Mouse (Mus musculus): ENCODE results near the gene Scube1. TPM values are rescaled to one million over a fixed set of nuclear protein-coding genes. Genes with fewer than 3 reads are reported as not detected.

The Scube1 gene
- polyA plus RNA-seq, 2 experiments, result 13.9 to 31.2 TPM

- no peak overlapping the region for H3K27ac ChIP-seq (replicated peaks; ENCODE audit: low read depth, low read length)
- no peaks in the 10 kb centered on the region for H3K27me3 ChIP-seq (ENCODE audit: control insufficient read depth, insufficient read depth, low read length)
- DNase-seq (ENCODE audit: low spot score) (no peak), ATAC-seq (ENCODE audit: low FRiP score, low read depth) (no peak)
- no peak overlapping the region for H3K4me2 ChIP-seq (replicated peaks; ENCODE audit: low read depth, low read length, severe bottlenecking)
- no peaks in the 10 kb centered on the region for H3K9me3 ChIP-seq (ENCODE audit: control insufficient read depth, low read length)
- H3K4me3 ChIP-seq (replicated peaks; ENCODE audit: low read length), result no peak overlapping the region
- no peaks in the 10 kb centered on the region for H3K36me3 ChIP-seq (ENCODE audit: control insufficient read depth, insufficient read depth, low read length)
- no peak overlapping the region for H3K9ac ChIP-seq (ENCODE audit: low read depth, low read length, severe bottlenecking)
- WGBS, result 86% methylated on average over 13 of the region's 13 CpGs
- no peaks in the 10 kb centered on the region for H3K4me1 ChIP-seq (ENCODE audit: control insufficient read depth, insufficient read depth, low read length)
- no peak for TF ChIP-seq POLR2A (IDR thresholded peaks at IDR 0.05; ENCODE audit: borderline replicate concordance, extremely low read depth, insufficient read depth, insufficient read length)
Observed at GRCm38 (mm10) chr15:83761512-83761911, 36.7 kb upstream of the Scube1 start.

GRCm38 (mm10) chr15:83760683-83761082 is 35.9 kb upstream of the Scube1 start:
- 6% methylated on average over 10 of the region's 10 CpGs for WGBS
- H3K9ac ChIP-seq (ENCODE audit: low read depth, low read length, severe bottlenecking), result no peak overlapping the region
- no peak for TF ChIP-seq POLR2A (IDR thresholded peaks at IDR 0.05; ENCODE audit: borderline replicate concordance, extremely low read depth, insufficient read depth, insufficient read length)
- no peaks in the 10 kb centered on the region for H3K36me3 ChIP-seq (ENCODE audit: control insufficient read depth, insufficient read depth, low read length)
- no peak overlapping the region for H3K4me3 ChIP-seq (replicated peaks; ENCODE audit: low read length)
- ATAC-seq (ENCODE audit: low FRiP score, low read depth) (no peak), DNase-seq (ENCODE audit: low spot score) (no peak)
- H3K27me3 ChIP-seq (ENCODE audit: control insufficient read depth, insufficient read depth, low read length), result no peaks in the 10 kb centered on the region
- no peaks in the 10 kb centered on the region for H3K9me3 ChIP-seq (ENCODE audit: control insufficient read depth, low read length)
- H3K27ac ChIP-seq (replicated peaks; ENCODE audit: low read depth, low read length), result no peak overlapping the region
- H3K4me1 ChIP-seq (ENCODE audit: control insufficient read depth, insufficient read depth, low read length), result no peaks in the 10 kb centered on the region
- no peak overlapping the region for H3K4me2 ChIP-seq (replicated peaks; ENCODE audit: low read depth, low read length, severe bottlenecking)

- Histone ChIP-seq H3K4me3 (replicated peaks; ENCODE audit: low read length) (no peak overlapping the region), H3K36me3 (ENCODE audit: control insufficient read depth, insufficient read depth, low read length) (no peaks in the 10 kb centered on the region), H3K27me3 (ENCODE audit: control insufficient read depth, insufficient read depth, low read length) (no peaks in the 10 kb centered on the region), H3K4me2 (replicated peaks; ENCODE audit: low read depth, low read length, severe bottlenecking) (no peak overlapping the region), H3K9me3 (ENCODE audit: control insufficient read depth, low read length) (no peaks in the 10 kb centered on the region), H3K9ac (ENCODE audit: low read depth, low read length, severe bottlenecking) (no peak overlapping the region), H3K27ac (replicated peaks; ENCODE audit: low read depth, low read length) (no peak overlapping the region), H3K4me1 (ENCODE audit: control insufficient read depth, insufficient read depth, low read length) (no peaks in the 10 kb centered on the region)
- WGBS, result 12% methylated on average over 4 of the region's 4 CpGs
- DNase-seq (ENCODE audit: low spot score) (no peak), ATAC-seq (ENCODE audit: low FRiP score, low read depth) (no peak)
- no peak for TF ChIP-seq POLR2A (IDR thresholded peaks at IDR 0.05; ENCODE audit: borderline replicate concordance, extremely low read depth, insufficient read depth, insufficient read length)
Observed at GRCm38 (mm10) chr15:83758958-83759357, 34.1 kb upstream of the Scube1 start.

GRCm38 (mm10) chr15:83756742-83757141 is 31.9 kb upstream of the Scube1 start:
- DNase-seq (ENCODE audit: low spot score), result no peak
- H3K9me3 ChIP-seq (ENCODE audit: control insufficient read depth, low read length), result no peaks in the 10 kb centered on the region
- TF ChIP-seq POLR2A (IDR thresholded peaks at IDR 0.05; ENCODE audit: borderline replicate concordance, extremely low read depth, insufficient read depth, insufficient read length), result no peak
- no peaks in the 10 kb centered on the region for H3K27me3 ChIP-seq (ENCODE audit: control insufficient read depth, insufficient read depth, low read length)
- 20% methylated on average over 9 of the region's 9 CpGs for WGBS
- no peak overlapping the region for H3K9ac ChIP-seq (ENCODE audit: low read depth, low read length, severe bottlenecking)
- H3K4me3 ChIP-seq (replicated peaks; ENCODE audit: low read length), result no peak overlapping the region
- no peak overlapping the region for H3K27ac ChIP-seq (replicated peaks; ENCODE audit: low read depth, low read length)
- no peaks in the 10 kb centered on the region for H3K36me3 ChIP-seq (ENCODE audit: control insufficient read depth, insufficient read depth, low read length)
- no peak for ATAC-seq (ENCODE audit: low FRiP score, low read depth)
- no peaks in the 10 kb centered on the region for H3K4me1 ChIP-seq (ENCODE audit: control insufficient read depth, insufficient read depth, low read length)
- no peak overlapping the region for H3K4me2 ChIP-seq (replicated peaks; ENCODE audit: low read depth, low read length, severe bottlenecking)

- Histone ChIP-seq H3K9ac (ENCODE audit: low read depth, low read length, severe bottlenecking) (no peak overlapping the region), H3K27me3 (ENCODE audit: control insufficient read depth, insufficient read depth, low read length) (no peaks in the 10 kb centered on the region), H3K27ac (replicated peaks; ENCODE audit: low read depth, low read length) (no peak overlapping the region), H3K9me3 (ENCODE audit: control insufficient read depth, low read length) (no peaks in the 10 kb centered on the region), H3K4me1 (ENCODE audit: control insufficient read depth, insufficient read depth, low read length) (peaks cover 6% of the 10 kb centered on the region), H3K36me3 (ENCODE audit: control insufficient read depth, insufficient read depth, low read length) (no peaks in the 10 kb centered on the region), H3K4me2 (replicated peaks; ENCODE audit: low read depth, low read length, severe bottlenecking) (no peak overlapping the region), H3K4me3 (replicated peaks; ENCODE audit: low read length) (no peak overlapping the region)
- 75% methylated on average over 9 of the region's 9 CpGs for WGBS
- no peak for DNase-seq (ENCODE audit: low spot score)
- TF ChIP-seq POLR2A (IDR thresholded peaks at IDR 0.05; ENCODE audit: borderline replicate concordance, extremely low read depth, insufficient read depth, insufficient read length), result no peak
- no peak for ATAC-seq (ENCODE audit: low FRiP score, low read depth)
Observed at GRCm38 (mm10) chr15:83749436-83749835, 24.6 kb upstream of the Scube1 start.

GRCm38 (mm10) chr15:83748986-83749385 is 24.2 kb upstream of the Scube1 start:
- H3K27me3 ChIP-seq (ENCODE audit: control insufficient read depth, insufficient read depth, low read length), result no peaks in the 10 kb centered on the region
- H3K27ac ChIP-seq (replicated peaks; ENCODE audit: low read depth, low read length), result no peak overlapping the region

More at GRCm38 (mm10) chr15:83748986-83749385, 24.2 kb upstream of the Scube1 start:
- Histone ChIP-seq H3K9me3 (ENCODE audit: control insufficient read depth, low read length) (no peaks in the 10 kb centered on the region), H3K4me3 (replicated peaks; ENCODE audit: low read length) (no peak overlapping the region), H3K36me3 (ENCODE audit: control insufficient read depth, insufficient read depth, low read length) (no peaks in the 10 kb centered on the region), H3K4me2 (replicated peaks; ENCODE audit: low read depth, low read length, severe bottlenecking) (no peak overlapping the region), H3K4me1 (ENCODE audit: control insufficient read depth, insufficient read depth, low read length) (peaks cover 6% of the 10 kb centered on the region), H3K9ac (ENCODE audit: low read depth, low read length, severe bottlenecking) (no peak overlapping the region)
- WGBS, result 80% methylated on average over 6 of the region's 6 CpGs
- ATAC-seq (ENCODE audit: low FRiP score, low read depth) (no peak), DNase-seq (ENCODE audit: low spot score) (no peak)
- no peak for TF ChIP-seq POLR2A (IDR thresholded peaks at IDR 0.05; ENCODE audit: borderline replicate concordance, extremely low read depth, insufficient read depth, insufficient read length)

Measured in limb, embryonic 14.5 days (tissue).